Mouse (Mus musculus): ENCODE results near the gene G3bp1. TPM values are rescaled to one million over a fixed set of nuclear protein-coding genes. Genes with fewer than 3 reads are reported as not detected.

Gene G3bp1
- polyA plus RNA-seq, 1 experiment from 2014 or later: 147 TPM

GRCm38 (mm10) chr11:55459850-55460558 lies 9.5 kb upstream of the G3bp1 start:
- 26% methylated on average over 3 of the region's 3 CpGs for WGBS
- peak; percentile 11; the same call in 1 of the 2 replicates for ATAC-seq (ENCODE audit: low read depth)
- Histone ChIP-seq H3K4me2 (ENCODE audit: low read depth, low read length) (peak overlapping the region; percentile 86), H3K4me3 (ENCODE audit: low read depth, low read length) (peak overlapping the region; percentile 80), H3K27ac (replicated peaks; ENCODE audit: low read depth, low read length) (peak overlapping the region; percentile 75), H3K9ac (ENCODE audit: low read depth, low read length) (peak overlapping the region; percentile 73), H3K36me3 (ENCODE audit: control insufficient read depth, insufficient read depth, low read length) (no peaks in the 10 kb centered on the region), H3K9me3 (ENCODE audit: control insufficient read depth, low read length) (no peaks in the 10 kb centered on the region), H3K4me1 (ENCODE audit: control insufficient read depth, insufficient read depth, low read length) (peaks cover 9% of the 10 kb centered on the region), H3K27me3 (replicated peaks; ENCODE audit: control insufficient read depth, insufficient read depth, low read length) (no peaks in the 10 kb centered on the region)
- DNase-seq (ENCODE audit: low spot score): peak; percentile 67

- Histone ChIP-seq H3K4me2 (ENCODE audit: low read depth, low read length) (peak overlapping the region; percentile 86), H3K27ac (replicated peaks; ENCODE audit: low read depth, low read length) (peak overlapping the region; percentile 75), H3K9ac (ENCODE audit: low read depth, low read length) (peak overlapping the region; percentile 73), H3K9me3 (ENCODE audit: control insufficient read depth, low read length) (no peaks in the 10 kb centered on the region), H3K4me1 (ENCODE audit: control insufficient read depth, insufficient read depth, low read length) (peaks cover 9% of the 10 kb centered on the region), H3K4me3 (ENCODE audit: low read depth, low read length) (peak overlapping the region; percentile 80), H3K27me3 (replicated peaks; ENCODE audit: control insufficient read depth, insufficient read depth, low read length) (no peaks in the 10 kb centered on the region), H3K36me3 (ENCODE audit: control insufficient read depth, insufficient read depth, low read length) (no peaks in the 10 kb centered on the region)
- DNase-seq (ENCODE audit: low spot score): peak; percentile 15
- WGBS: under 1% methylated on average over 13 of the region's 17 CpGs
- ATAC-seq (ENCODE audit: low read depth): peak; percentile 51
Measured at GRCm38 (mm10) chr11:55460559-55461018, 8.9 kb upstream of the G3bp1 start.

- Histone ChIP-seq H3K4me3 (ENCODE audit: low read depth, low read length) (peak within 1 kb of the TSS; percentile 80), H3K4me1 (ENCODE audit: control insufficient read depth, insufficient read depth, low read length) (peaks cover 9% of the 10 kb centered on the region), H3K4me2 (ENCODE audit: low read depth, low read length) (peak within 1 kb of the TSS; percentile 86), H3K9me3 (ENCODE audit: control insufficient read depth, low read length) (no peaks in the 10 kb centered on the region), H3K36me3 (ENCODE audit: control insufficient read depth, insufficient read depth, low read length) (no peaks in the 10 kb centered on the region), H3K9ac (ENCODE audit: low read depth, low read length) (peak within 1 kb of the TSS; percentile 73), H3K27me3 (replicated peaks; ENCODE audit: control insufficient read depth, insufficient read depth, low read length) (no peaks in the 10 kb centered on the region), H3K27ac (replicated peaks; ENCODE audit: low read depth, low read length) (peak within 1 kb of the TSS; percentile 75)
- ATAC-seq (ENCODE audit: low read depth) (peak; percentile 96), DNase-seq (ENCODE audit: low spot score) (peak; percentile 98)
- under 1% methylated on average over 19 of the region's 36 CpGs for WGBS
Measured at GRCm38 (mm10) chr11:55461019-55461645, 8.4 kb upstream of the G3bp1 start, which contains the start of gene Atox1. Gene Atox1, minus strand, starts transcription at chr11:55461239.

- no peak overlapping the region for H3K4me3 ChIP-seq (ENCODE audit: low read depth, low read length)
- H3K4me2 ChIP-seq (ENCODE audit: low read depth, low read length): no peak overlapping the region
- no peaks in the 10 kb centered on the region for H3K27me3 ChIP-seq (replicated peaks; ENCODE audit: control insufficient read depth, insufficient read depth, low read length)
- no peak overlapping the region for H3K9ac ChIP-seq (ENCODE audit: low read depth, low read length)
- H3K27ac ChIP-seq (replicated peaks; ENCODE audit: low read depth, low read length): no peak overlapping the region
- 95% methylated on average over 9 of the region's 9 CpGs for WGBS
- no peak for ATAC-seq (ENCODE audit: low read depth)
- DNase-seq (ENCODE audit: low spot score): no peak
- H3K36me3 ChIP-seq (ENCODE audit: control insufficient read depth, insufficient read depth, low read length): no peaks in the 10 kb centered on the region
- no peaks in the 10 kb centered on the region for H3K9me3 ChIP-seq (ENCODE audit: control insufficient read depth, low read length)
- peaks cover 9% of the 10 kb centered on the region for H3K4me1 ChIP-seq (ENCODE audit: control insufficient read depth, insufficient read depth, low read length)
Measured at GRCm38 (mm10) chr11:55462149-55462548, 7.3 kb upstream of the G3bp1 start.

- WGBS: 83% methylated on average over 10 of the region's 10 CpGs
- Histone ChIP-seq H3K36me3 (ENCODE audit: control insufficient read depth, insufficient read depth, low read length) (no peaks in the 10 kb centered on the region), H3K4me2 (ENCODE audit: low read depth, low read length) (no peak overlapping the region), H3K27me3 (replicated peaks; ENCODE audit: control insufficient read depth, insufficient read depth, low read length) (no peaks in the 10 kb centered on the region), H3K9ac (ENCODE audit: low read depth, low read length) (no peak overlapping the region), H3K9me3 (ENCODE audit: control insufficient read depth, low read length) (no peaks in the 10 kb centered on the region), H3K27ac (replicated peaks; ENCODE audit: low read depth, low read length) (no peak overlapping the region), H3K4me3 (ENCODE audit: low read depth, low read length) (no peak overlapping the region), H3K4me1 (ENCODE audit: control insufficient read depth, insufficient read depth, low read length) (peaks cover 14% of the 10 kb centered on the region)
- DNase-seq (ENCODE audit: low spot score): no peak
- ATAC-seq (ENCODE audit: low read depth): no peak
Measured at GRCm38 (mm10) chr11:55464707-55465106, 4.8 kb upstream of the G3bp1 start.

GRCm38 (mm10) chr11:55465177-55465576 lies 4.3 kb upstream of the G3bp1 start:
- no peak overlapping the region for H3K9ac ChIP-seq (ENCODE audit: low read depth, low read length)
- H3K27me3 ChIP-seq (replicated peaks; ENCODE audit: control insufficient read depth, insufficient read depth, low read length): no peaks in the 10 kb centered on the region
- H3K27ac ChIP-seq (replicated peaks; ENCODE audit: low read depth, low read length): no peak overlapping the region
- H3K36me3 ChIP-seq (ENCODE audit: control insufficient read depth, insufficient read depth, low read length): no peaks in the 10 kb centered on the region
- peaks cover 9% of the 10 kb centered on the region for H3K4me1 ChIP-seq (ENCODE audit: control insufficient read depth, insufficient read depth, low read length)
- H3K4me2 ChIP-seq (ENCODE audit: low read depth, low read length): no peak overlapping the region
- DNase-seq (ENCODE audit: low spot score) (no peak), ATAC-seq (ENCODE audit: low read depth) (no peak)
- H3K9me3 ChIP-seq (ENCODE audit: control insufficient read depth, low read length): no peaks in the 10 kb centered on the region
- H3K4me3 ChIP-seq (ENCODE audit: low read depth, low read length): no peak overlapping the region
- 83% methylated on average over 3 of the region's 3 CpGs for WGBS

- Histone ChIP-seq H3K27ac (replicated peaks; ENCODE audit: low read depth, low read length) (peak overlapping the region; percentile 92), H3K4me3 (ENCODE audit: low read depth, low read length) (peak overlapping the region; percentile 43), H3K9ac (ENCODE audit: low read depth, low read length) (peak overlapping the region; percentile 71; the same call in 1 of the 2 replicates), H3K27me3 (replicated peaks; ENCODE audit: control insufficient read depth, insufficient read depth, low read length) (no peaks in the 10 kb centered on the region), H3K36me3 (ENCODE audit: control insufficient read depth, insufficient read depth, low read length) (peaks cover 10% of the 10 kb centered on the region; the same call in 1 of the 2 replicates), H3K9me3 (ENCODE audit: control insufficient read depth, low read length) (no peaks in the 10 kb centered on the region), H3K4me2 (ENCODE audit: low read depth, low read length) (peak overlapping the region; percentile 78), H3K4me1 (ENCODE audit: control insufficient read depth, insufficient read depth, low read length) (peaks cover 14% of the 10 kb centered on the region)
- DNase-seq (ENCODE audit: low spot score) (no peak), ATAC-seq (ENCODE audit: low read depth) (no peak)
- 74% methylated on average over 10 of the region's 10 CpGs for WGBS
Measured at GRCm38 (mm10) chr11:55468012-55468411, 1.5 kb upstream of the G3bp1 start.

- no peaks in the 10 kb centered on the region for H3K9me3 ChIP-seq (ENCODE audit: control insufficient read depth, low read length)
- 4% methylated on average over 17 of the region's 17 CpGs for WGBS
- peaks cover 14% of the 10 kb centered on the region for H3K4me1 ChIP-seq (ENCODE audit: control insufficient read depth, insufficient read depth, low read length)
- DNase-seq (ENCODE audit: low spot score) (no peak), ATAC-seq (ENCODE audit: low read depth) (no peak)
- peak overlapping the region; percentile 71 for H3K9ac ChIP-seq (ENCODE audit: low read depth, low read length)
- H3K27ac ChIP-seq (replicated peaks; ENCODE audit: low read depth, low read length): peak overlapping the region; percentile 92
- peaks cover 16% of the 10 kb centered on the region; the same call in 1 of the 2 replicates for H3K36me3 ChIP-seq (ENCODE audit: control insufficient read depth, insufficient read depth, low read length)
- no peaks in the 10 kb centered on the region for H3K27me3 ChIP-seq (replicated peaks; ENCODE audit: control insufficient read depth, insufficient read depth, low read length)
- H3K4me3 ChIP-seq (ENCODE audit: low read depth, low read length): peak overlapping the region; percentile 43
- H3K4me2 ChIP-seq (ENCODE audit: low read depth, low read length): peak overlapping the region; percentile 78
Measured at GRCm38 (mm10) chr11:55468611-55469047, 856 bp upstream of the G3bp1 start.

All from embryonic facial prominence, embryonic 14.5 days (tissue).